Mouse (Mus musculus) heart, adult 2 months (tissue): ENCODE measurements around the gene Ncaph.

ENCODE experiments used
- CTCF ChIP-seq: fragments of 200-600 bp; IDR thresholded peaks from 2 replicates; pipeline ENCODE4 v1.8.1; 2022; ENCODE audit warnings: antibody characterized with exemption, mild to moderate bottlenecking, moderate library complexity
- EP300 ChIP-seq: fragments of 200-500 bp; IDR thresholded peaks from 2 replicates; pipeline ENCODE4 v1.6.1; 2011; ENCODE audit warnings: low read depth, low read length, control low read depth; ENCODE audit not compliant: insufficient read depth
- POLR2A ChIP-seq: fragments of 200-500 bp; IDR thresholded peaks from 2 replicates; pipeline ENCODE4 v1.6.1; 2011; ENCODE audit warnings: mild to moderate bottlenecking, low read depth, low read length, control low read depth; ENCODE audit not compliant: insufficient read depth

GRCm38 (mm10) chr2:127182598-127183381 lies 49.0 kb upstream of the Ncaph start:
- no peak for TF ChIP-seq CTCF
- peak; percentile 85 for TF ChIP-seq POLR2A
- TF ChIP-seq EP300 = no peak
